9 mouse cellular contexts compared by ENCODE assay signal in genomic region chr11:119198564-119199232, GRCm38 (mm10). TPM values are rescaled to one million over a fixed set of nuclear protein-coding genes. Genes with fewer than 3 reads are reported as not detected.
DNase-seq lines count a peak whose midpoint lies in the region; ATAC-seq and TF ChIP-seq lines count a peak whose summit lies in the region.
"Had no signal": no experiment of that assay in that cellular context is flagged by ENCODE, and none has a peak within 500 bp of the region (broad histone marks: within the 10 kb centered on the region; RNA-seq: fewer than 3 reads in every experiment).

No protein-coding gene starts in this region.

- no peak for DNase-seq in lung, embryonic 14.5 days
- DNase-seq in lung, adult 18-20 months: no peak
- peak; percentile 95 for DNase-seq in brain, adult 2 months (ENCODE audit: low read depth, low spot score)
- peak; percentile 71 for DNase-seq in forebrain, embryonic 11.5 days (ENCODE audit: low spot score)
- DNase-seq in layer of hippocampus, adult 2 months (ENCODE audit: low spot score in 2 of 2): peak; percentile 57 to 75
- peak; percentile 77 to 82 for DNase-seq in right cerebral cortex, adult 2 months (ENCODE audit: low spot score in 2 of 2)
- no peak for DNase-seq in yolk sac, embryonic 10.5 days (ENCODE audit: low spot score)

- no peaks in the 10 kb centered on the region for H3K27me3 ChIP-seq in lung, embryonic 14.5 days (ENCODE audit: insufficient read depth, low read length)
- no peaks in the 10 kb centered on the region for H3K27me3 ChIP-seq in forebrain, embryonic 11.5 days (ENCODE audit: control insufficient read depth, insufficient read depth, low read length)
- H3K27me3 ChIP-seq: liver, embryonic 15.5 days had no signal

- no peak for ATAC-seq in lung, embryonic 14.5 days (ENCODE audit: insufficient read depth)
- no peak for ATAC-seq in forebrain, embryonic 11.5 days (replicated peaks; ENCODE audit: low FRiP score)
- ATAC-seq in monocyte, adult 5-6 weeks (replicated peaks; ENCODE audit: insufficient number of reproducible peaks, low FRiP score, low TSS enrichment, poor library complexity, severe bottlenecking): no peak

- H3K27ac ChIP-seq in lung, embryonic 14.5 days (ENCODE audit: low read depth): no peak overlapping the region
- H3K27ac ChIP-seq in forebrain, embryonic 11.5 days (ENCODE audit: low read depth, low read length): no peak overlapping the region
- no peak overlapping the region for H3K27ac ChIP-seq in layer of hippocampus, adult 2 months
- H3K27ac ChIP-seq: liver, embryonic 15.5 days had no signal

- WGBS in lung, embryonic 14.5 days: 54% methylated on average over 26 of the region's 26 CpGs
- 62% methylated on average over 26 of the region's 26 CpGs for WGBS in forebrain, embryonic 11.5 days

- H3K36me3 ChIP-seq in lung, embryonic 14.5 days (ENCODE audit: insufficient read depth): peaks cover 16% of the 10 kb centered on the region; the same call in 1 of the 2 replicates
- no peaks in the 10 kb centered on the region; the same call in 1 of the 2 replicates for H3K36me3 ChIP-seq in forebrain, embryonic 11.5 days (ENCODE audit: control insufficient read depth, insufficient read depth, low read length)
- H3K36me3 ChIP-seq: liver, embryonic 15.5 days had no signal

- H3K9me3 ChIP-seq in lung, embryonic 14.5 days (ENCODE audit: low read depth, low read length): no peaks in the 10 kb centered on the region
- no peaks in the 10 kb centered on the region for H3K9me3 ChIP-seq in forebrain, embryonic 11.5 days (ENCODE audit: control insufficient read depth, low read length)
- H3K9me3 ChIP-seq: liver, embryonic 15.5 days had no signal

- H3K9ac ChIP-seq in lung, embryonic 14.5 days: no peak overlapping the region
- no peak overlapping the region for H3K9ac ChIP-seq in forebrain, embryonic 11.5 days (ENCODE audit: low read length)
- H3K9ac ChIP-seq: liver, embryonic 15.5 days had no signal

- no peak overlapping the region for H3K4me3 ChIP-seq in lung, embryonic 14.5 days (ENCODE audit: low read depth, low read length)
- H3K4me3 ChIP-seq in forebrain, embryonic 11.5 days (ENCODE audit: low read depth, low read length): no peak overlapping the region
- H3K4me3 ChIP-seq in layer of hippocampus, adult 2 months: peak overlapping the region; percentile 5
- H3K4me3 ChIP-seq: liver, embryonic 15.5 days had no signal

- TF ChIP-seq CTCF in lung, embryonic 14.5 days (IDR thresholded peaks at IDR 0.05; ENCODE audit: low read depth): peak; percentile 63
- peak; percentile 83 for TF ChIP-seq CTCF in layer of hippocampus, adult 2 months (conservative IDR thresholded peaks at IDR 0.05)

- H3K4me1 ChIP-seq in lung, embryonic 14.5 days (ENCODE audit: insufficient read depth): no peaks in the 10 kb centered on the region
- no peaks in the 10 kb centered on the region for H3K4me1 ChIP-seq in forebrain, embryonic 11.5 days (replicated peaks; ENCODE audit: control insufficient read depth, insufficient read depth, low read length)
- H3K4me1 ChIP-seq: liver, embryonic 15.5 days had no signal

- H3K4me2 ChIP-seq in lung, embryonic 14.5 days: no peak overlapping the region
- H3K4me2 ChIP-seq in forebrain, embryonic 11.5 days (ENCODE audit: low read depth, low read length, severe bottlenecking): no peak overlapping the region
- H3K4me2 ChIP-seq: liver, embryonic 15.5 days had no signal

RNA-seq across cellular contexts. Expression of gene Tbc1d16, which starts 29.6 kb away (rescaled TPM):
- 17.1 and 17.5 TPM in 2 replicates for polyA plus RNA-seq in lung, embryonic 14.5 days (2014; fragmentation: Nextera tagmentation; extraction: Ambion mirVana)
- 20.4 and 20.8 TPM in 2 replicates for polyA plus RNA-seq in forebrain, embryonic 11.5 days (2014; fragmentation: Nextera tagmentation; extraction: Ambion mirVana)
- total RNA-seq in layer of hippocampus, adult 2 months (2021): 10 to 100 TPM; 44.0 to 44.1 TPM
- total RNA-seq in monocyte, adult 5-6 weeks (2017): 0.21 to 0.86 TPM (median 0.49 TPM) in 3 replicates

RNA-seq across cellular contexts. Expression of gene Ccdc40, which starts 29.7 kb away (rescaled TPM):
- 1.7 and 1.9 TPM in 2 replicates for polyA plus RNA-seq in lung, embryonic 14.5 days (2014; fragmentation: Nextera tagmentation; extraction: Ambion mirVana)
- polyA plus RNA-seq in forebrain, embryonic 11.5 days (2014; fragmentation: Nextera tagmentation; extraction: Ambion mirVana): 19.5 and 22.1 TPM in 2 replicates
- total RNA-seq in layer of hippocampus, adult 2 months (2021): 1 to 10 TPM; 2.8 to 4.1 TPM
- total RNA-seq in monocyte, adult 5-6 weeks (2017): 0.96 to 2.3 TPM (median 1.8 TPM) in 3 replicates

Comparison
In these comparisons a context has a peak if more than half of its experiments do, and no peak if none do; other contexts are left out.
1. DNase-seq: peak in brain, adult 2 months (single experiment), forebrain, embryonic 11.5 days (single experiment), layer of hippocampus, adult 2 months (2 of 2) and right cerebral cortex, adult 2 months (2 of 2); none in lung, embryonic 14.5 days (single experiment), lung, adult 18-20 months (0 of 2) and yolk sac, embryonic 10.5 days (single experiment).
2. RNA of gene Tbc1d16, which starts 29.6 kb away (total RNA-seq): 44.0 to 44.1 TPM in layer of hippocampus, adult 2 months; 0.21 to 0.86 TPM in monocyte, adult 5-6 weeks; every median in the first group is over 10 times any median in the second.